Mouse (Mus musculus) left cerebral cortex, postnatal 25 days (tissue): Measurements from ENCODE around the gene Igdcc3. TPM values are rescaled to one million over a fixed set of nuclear protein-coding genes. Genes with fewer than 3 reads are reported as not detected.
A peak's percentile ranks its signal among the peaks of the same experiment; 100 is the strongest.

Experiments used
- DNase-seq, 2 experiments: peaks; one replicate each; pipeline ENCODE4 v3.0.0; 2022; ENCODE audit warnings: low spot score in 2 of 2, mixed read lengths in 1 of 2
- intact Hi-C: fragments of 180-260 bp; cut with DNase I; formaldehyde crosslinking; loops from one replicate; pipeline ENCODE4 v1.15.1; 2025
- total RNA-seq, 2 experiments: library from RNA; stranded (reverse); gene quantifications; 2 replicates each; pipeline ENCODE4 v1.2.3; 2021

The Igdcc3 gene
- total RNA-seq, 2 experiments from 2014 or later: 1.5 to 2.2 TPM

DNA sequence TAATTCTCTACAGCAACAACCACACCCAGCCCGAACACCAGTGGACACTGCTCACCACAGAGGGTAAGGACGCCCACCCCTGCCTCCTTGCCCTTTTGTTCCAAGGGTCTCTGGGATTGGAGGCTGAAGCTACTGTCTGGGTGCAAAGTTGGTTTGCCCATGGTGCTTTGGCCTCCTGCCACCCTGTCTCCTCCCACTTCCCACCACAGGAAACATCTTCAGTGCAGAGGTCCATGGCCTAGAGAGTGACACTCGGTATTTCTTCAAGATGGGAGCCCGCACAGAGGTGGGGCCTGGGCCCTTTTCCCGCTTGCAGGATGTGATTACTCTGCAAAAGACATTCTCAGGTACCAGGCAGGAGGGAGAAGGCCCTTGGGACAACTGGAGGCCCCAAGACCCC, 9.3 kb upstream of the Igdcc3 start:
- intact Hi-C loops: loop anchor here (2.0 to 5.0 kb wide), 2 partner anchors 31 to 151 kb away; no protein-coding TSS in a partner anchor
- DNase-seq: no peak

DNA sequence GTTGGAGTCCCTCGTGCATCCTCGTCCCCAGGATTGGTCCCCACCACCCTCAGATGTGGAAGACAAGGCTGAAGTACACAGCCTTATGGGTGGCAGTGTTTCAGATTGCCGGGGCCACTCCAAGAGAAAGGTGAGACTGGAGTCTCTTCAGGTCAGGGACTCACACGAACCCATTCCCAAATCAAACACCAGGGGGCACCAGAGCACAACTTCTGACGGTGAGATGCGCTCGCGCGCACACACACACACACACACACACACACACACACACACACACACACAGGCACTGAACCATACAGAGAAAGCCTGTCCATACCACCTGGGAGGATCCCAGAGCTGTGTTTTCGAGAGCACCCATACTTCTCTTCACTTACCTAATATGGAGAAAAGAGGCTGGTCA, 7.2 kb upstream of the Igdcc3 start:
- intact Hi-C loops: loop anchor here (1.0 to 5.0 kb wide), 3 partner anchors 29 to 149 kb away; no protein-coding TSS in a partner anchor
- DNase-seq: peak; percentile 69 to 78

- no peak for DNase-seq
- intact Hi-C loops: no loop called here
Observed at GRCm38 (mm10) chr9:65135126-65135525, 5.9 kb upstream of the Igdcc3 start.

DNA sequence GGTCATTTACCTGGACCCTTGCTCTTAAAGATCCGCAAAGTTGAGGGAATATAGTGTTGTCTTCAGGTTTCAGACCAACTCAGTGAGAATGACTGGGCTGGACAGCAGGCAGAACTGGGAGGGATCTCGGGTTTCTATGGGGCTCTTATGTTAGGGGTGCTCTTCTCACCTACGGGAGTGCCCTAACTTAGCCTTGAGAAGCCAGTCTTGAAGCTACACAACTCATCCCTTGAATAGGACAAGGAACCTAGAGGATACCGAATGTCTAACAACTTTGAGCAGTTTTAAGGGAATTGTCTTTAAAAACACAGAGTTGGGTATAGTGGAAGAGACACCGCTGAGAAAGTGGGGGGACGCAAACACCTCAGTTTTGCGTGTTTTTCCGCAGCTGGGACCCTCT, 498 bp upstream of the Igdcc3 start:
- intact Hi-C loops: no loop called here

DNA sequence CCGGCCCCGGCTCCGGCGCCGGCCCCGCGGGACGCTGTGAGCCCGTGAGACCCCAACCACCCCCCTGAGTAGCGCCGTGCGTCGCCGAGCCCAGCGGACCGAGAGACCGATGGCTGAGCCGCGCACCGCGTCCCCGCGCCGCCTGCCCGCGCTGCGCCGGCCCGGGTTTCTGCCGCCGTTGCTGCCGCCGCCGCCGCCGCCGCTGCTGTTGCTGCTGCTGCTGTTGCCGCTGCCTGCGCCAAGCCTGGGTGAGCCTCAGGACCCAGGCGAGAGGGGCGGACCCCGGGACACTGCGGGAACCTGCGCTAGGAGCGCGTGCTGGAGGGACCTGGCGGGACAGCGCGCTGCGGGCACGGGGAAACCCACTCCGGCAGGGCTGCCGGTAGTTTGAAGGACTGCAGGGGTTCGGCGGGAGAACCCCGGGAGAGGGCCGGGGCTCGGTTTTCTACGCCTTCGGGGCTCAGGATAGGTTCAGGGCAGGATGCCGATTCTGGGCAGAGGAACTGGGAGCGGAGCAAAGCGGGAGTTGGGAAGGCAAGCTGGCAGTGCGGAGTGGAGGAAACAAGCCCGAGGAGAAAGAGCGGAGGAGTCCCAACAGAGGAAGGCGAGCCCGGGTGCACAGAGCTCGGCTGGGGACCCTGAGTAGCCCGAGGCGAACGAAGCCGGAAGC, 452 bp downstream of the Igdcc3 start:
- intact Hi-C loops: no loop called here
- peak; percentile 30 to 66 for DNase-seq

More for the DNA sequence above, 498 bp upstream of the Igdcc3 start:
- DNase-seq: no peak

- no peak for DNase-seq
- intact Hi-C loops: no loop called here
Observed at GRCm38 (mm10) chr9:65141976-65142318, 958 bp downstream of the Igdcc3 start.

DNA sequence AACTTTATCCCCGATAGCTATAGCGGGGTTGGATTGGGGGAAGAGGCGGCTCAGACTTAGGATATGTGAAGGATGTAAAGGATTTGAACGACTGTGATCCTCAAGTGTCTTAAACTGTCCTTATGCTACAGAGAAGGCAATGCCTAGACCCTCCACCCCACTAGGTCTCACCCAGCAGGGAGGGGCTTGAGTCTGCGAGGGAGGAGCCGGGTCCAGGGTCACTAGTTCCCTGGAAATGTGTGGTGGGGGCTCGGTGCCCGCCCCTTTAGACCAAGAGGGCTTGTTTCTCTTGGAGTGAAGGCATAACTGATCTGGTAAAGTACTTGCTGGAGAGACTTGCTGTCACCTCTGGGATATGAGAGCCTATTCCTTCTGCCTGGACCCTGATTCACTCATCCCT, 1.4 kb downstream of the Igdcc3 start:
- no peak for DNase-seq
- intact Hi-C loops: no loop called here

- intact Hi-C loops: no loop called here
- no peak for DNase-seq
Observed at GRCm38 (mm10) chr9:65146001-65146400, 5.0 kb downstream of the Igdcc3 start.

DNA sequence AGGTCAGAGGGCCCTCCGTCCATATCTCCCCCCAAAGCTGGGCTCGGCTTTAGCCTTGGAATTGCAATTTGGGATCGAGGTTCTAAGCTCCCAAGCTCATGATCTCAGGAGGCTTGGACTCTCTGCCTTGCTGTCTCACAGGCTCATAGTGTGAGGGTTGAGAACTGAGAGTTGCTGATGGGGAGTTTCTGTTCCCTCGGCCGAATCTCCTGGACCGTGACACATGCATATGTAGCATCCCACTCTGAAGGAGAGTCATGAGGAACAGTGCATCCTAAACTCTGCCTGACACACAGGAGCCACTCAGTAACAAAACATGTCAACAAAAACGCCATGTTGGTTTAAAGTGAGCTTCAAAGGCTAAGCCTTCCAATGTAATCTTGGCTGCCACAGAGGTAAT, 7.5 kb downstream of the Igdcc3 start:
- intact Hi-C loops: no loop called here
- no peak for DNase-seq

GRCm38 (mm10) chr9:65152711-65153330, 11.8 kb downstream of the Igdcc3 start:
- intact Hi-C loops: no loop called here
- DNase-seq: no peak

- DNase-seq: no peak
- intact Hi-C loops: no loop called here
Observed at GRCm38 (mm10) chr9:65153331-65153711, 12.3 kb downstream of the Igdcc3 start.

GRCm38 (mm10) chr9:65154692-65155455, 13.9 kb downstream of the Igdcc3 start:
- intact Hi-C loops: no loop called here
- DNase-seq: no peak

GRCm38 (mm10) chr9:65156604-65157003, 15.6 kb downstream of the Igdcc3 start:
- DNase-seq: no peak
- intact Hi-C loops: no loop called here

DNA sequence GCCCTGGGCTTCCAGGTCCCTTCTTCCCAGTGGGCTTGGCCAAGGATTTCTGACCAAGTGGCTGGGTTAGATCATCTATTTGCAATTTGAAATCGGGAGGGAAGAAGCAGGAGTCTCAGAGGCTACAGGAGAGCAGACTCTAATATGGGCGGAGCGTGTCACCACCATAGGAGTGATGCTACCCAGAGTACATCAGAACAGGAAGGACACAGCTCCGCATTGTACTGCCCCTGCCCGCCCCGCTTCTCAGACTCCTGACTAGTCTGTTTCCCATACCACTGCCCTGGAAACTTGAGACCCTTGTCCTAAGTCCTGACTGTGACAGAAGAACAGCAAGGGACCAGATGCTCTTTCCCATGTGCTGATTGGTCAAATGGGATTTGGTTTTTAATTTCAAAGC, 16.6 kb downstream of the Igdcc3 start:
- DNase-seq: no peak
- intact Hi-C loops: no loop called here

GRCm38 (mm10) chr9:65161188-65161587, 20.2 kb downstream of the Igdcc3 start:
- intact Hi-C loops: no loop called here
- no peak for DNase-seq

DNA sequence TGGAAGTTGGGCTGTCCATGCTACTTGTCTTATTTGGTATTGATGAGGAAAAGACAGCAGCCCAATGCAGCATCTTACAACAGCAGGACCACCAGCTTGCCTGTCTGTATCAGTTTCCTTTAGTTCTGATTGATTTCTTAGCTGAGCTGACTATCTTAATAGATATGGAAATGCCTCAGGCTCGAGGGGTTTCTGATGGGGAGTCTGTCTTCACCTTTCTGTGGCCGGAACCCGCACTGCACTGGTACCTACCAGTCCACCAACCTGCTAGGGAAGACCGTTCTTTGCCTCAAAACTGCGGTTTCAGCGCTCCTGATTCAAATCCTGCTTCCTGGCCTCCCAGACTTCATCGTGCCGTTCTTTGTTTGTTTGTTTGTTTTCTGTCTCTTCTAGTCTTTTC, 20.9 kb downstream of the Igdcc3 start:
- no peak for DNase-seq
- intact Hi-C loops: loop anchor here (2.0 kb wide), 1 partner anchor 29 kb away; no protein-coding TSS in a partner anchor

GRCm38 (mm10) chr9:65162711-65163639, 22.0 kb downstream of the Igdcc3 start:
- DNase-seq: peak; percentile 43 to 52
- intact Hi-C loops: loop anchor here (2.0 kb wide), 1 partner anchor 30 kb away; no protein-coding TSS in a partner anchor

DNA sequence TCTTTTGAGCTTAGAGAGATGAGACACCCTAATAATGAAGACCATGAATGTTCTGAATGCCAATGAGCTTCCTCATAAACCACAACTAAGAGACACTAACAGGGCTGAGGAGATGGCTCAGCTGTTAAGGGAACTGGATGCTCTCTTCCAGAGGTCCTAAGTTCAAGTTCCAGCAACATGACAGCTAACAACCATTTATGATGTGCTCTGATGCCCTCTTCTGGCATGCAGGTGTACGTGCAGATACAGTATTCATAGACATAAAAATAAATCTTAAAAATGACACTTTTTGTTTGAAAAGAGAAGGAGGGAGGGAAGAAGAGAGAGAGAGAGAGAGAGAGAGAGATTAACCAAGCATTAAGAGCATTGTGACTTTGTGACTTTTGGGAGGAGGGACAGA, 23.9 kb downstream of the Igdcc3 start:
- DNase-seq: no peak
- intact Hi-C loops: no loop called here

DNA sequence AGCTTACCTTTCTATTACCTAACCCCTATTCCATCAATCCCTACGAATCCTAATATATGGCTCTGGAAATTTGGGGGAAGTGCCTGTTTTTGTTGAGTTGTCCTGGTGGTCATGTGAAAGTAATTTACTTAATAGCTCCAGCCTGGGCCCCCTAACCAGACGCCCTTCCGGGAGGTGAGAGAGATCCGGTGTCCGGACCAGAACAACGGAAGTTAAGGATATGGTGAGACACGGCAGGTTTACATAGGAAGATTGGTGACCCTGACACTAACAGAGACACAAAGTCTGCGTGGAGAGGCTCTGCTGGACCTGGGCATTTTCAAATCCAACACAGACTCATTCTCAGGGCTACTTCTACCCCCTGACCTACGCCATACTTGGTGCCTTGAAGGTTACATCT, 25.4 kb downstream of the Igdcc3 start:
- no peak for DNase-seq
- intact Hi-C loops: no loop called here

- intact Hi-C loops: no loop called here
- DNase-seq: no peak
Observed at GRCm38 (mm10) chr9:65168534-65168933, 27.5 kb downstream of the Igdcc3 start.
